Mouse (Mus musculus): ENCODE data around the gene Mis12. TPM values are rescaled to one million over a fixed set of nuclear protein-coding genes. Genes with fewer than 3 reads are reported as not detected.

Mis12 gene
- polyA plus RNA-seq, 1 experiment: 11.0 TPM

DNA sequence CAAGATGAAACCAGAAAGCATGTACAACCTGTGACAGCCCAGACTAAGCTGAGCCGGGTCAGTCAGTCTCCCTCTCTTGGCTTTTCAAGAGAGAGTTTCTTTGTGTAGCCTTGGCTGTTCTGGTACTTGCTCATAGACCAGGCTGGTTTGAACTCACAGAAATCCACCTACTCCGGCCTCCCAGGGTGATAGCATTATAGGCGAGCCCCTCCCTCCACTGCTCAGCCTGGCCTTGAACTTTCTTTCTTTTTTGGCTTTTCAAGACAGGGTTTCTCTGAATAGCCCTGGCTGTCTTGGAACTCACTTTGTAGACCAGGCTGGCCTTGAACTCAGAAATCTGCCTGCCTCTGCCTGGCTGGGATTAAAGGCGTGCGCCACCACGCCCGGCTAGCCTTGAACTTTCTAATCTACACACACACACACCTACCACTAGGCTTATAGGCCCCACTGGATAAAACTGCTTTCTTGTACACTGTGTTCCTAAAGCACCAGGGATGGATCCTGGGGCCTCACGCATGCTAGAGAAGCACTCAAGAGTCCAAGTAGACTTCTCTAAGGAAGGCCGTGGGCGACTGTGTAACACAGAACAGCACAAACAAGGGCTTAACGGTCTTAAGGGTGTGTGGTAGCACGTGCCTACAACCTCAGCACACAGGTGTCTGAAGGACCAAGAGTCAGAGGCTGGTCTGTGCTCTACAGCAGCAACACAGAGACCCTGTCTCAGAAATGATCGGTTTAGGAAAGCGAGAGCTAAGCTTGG is 38.5 kb upstream of the Mis12 start:
- no peaks in the 10 kb centered on the region for H3K27me3 ChIP-seq (ENCODE audit: control insufficient read depth, insufficient read depth, insufficient read length)
- no peak overlapping the region for H3ac ChIP-seq (ENCODE audit: control insufficient read depth, insufficient read length)
- H3K4me3 ChIP-seq: peak overlapping the region; percentile 91
- H3K79me2 ChIP-seq (ENCODE audit: control insufficient read depth, insufficient read depth): peaks cover 31% of the 10 kb centered on the region
- H3K4me2 ChIP-seq (ENCODE audit: low read depth): peak overlapping the region; percentile 78
- H3K36me3 ChIP-seq (ENCODE audit: control insufficient read depth, insufficient read depth): peaks cover 60% of the 10 kb centered on the region
- TF ChIP-seq CEBPB (IDR thresholded peaks at IDR 0.05; ENCODE audit: insufficient read depth, poor library complexity, severe bottlenecking): no peak
- TF ChIP-seq POLR2A (IDR thresholded peaks at IDR 0.05; ENCODE audit: insufficient read length, low read depth): no peak
- TF ChIP-seq POLR2AphosphoS2 (IDR thresholded peaks at IDR 0.05; ENCODE audit: insufficient read length, low read depth): no peak

DNA sequence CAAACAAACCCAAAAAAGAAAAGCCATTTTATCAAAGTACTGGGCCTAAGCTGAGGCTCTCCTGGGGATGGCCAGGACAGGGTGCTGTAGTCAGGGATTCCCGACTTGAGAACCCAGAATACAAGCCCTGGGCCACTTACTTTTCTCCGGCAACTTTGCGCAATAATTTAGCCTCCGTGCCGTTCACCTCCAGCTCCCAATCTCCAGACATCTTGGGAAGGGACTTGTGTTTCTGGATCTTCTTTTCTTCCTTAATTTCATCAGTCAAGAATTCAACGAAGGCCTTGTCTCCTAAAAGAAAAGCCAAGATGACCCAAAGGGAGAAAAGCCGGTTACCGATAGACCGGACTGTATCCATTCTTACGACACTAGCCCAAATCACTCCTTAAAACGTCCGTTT is 37.4 kb upstream of the Mis12 start:
- Histone ChIP-seq H3K36me3 (ENCODE audit: control insufficient read depth, insufficient read depth) (peaks cover 62% of the 10 kb centered on the region), H3ac (ENCODE audit: control insufficient read depth, insufficient read length) (peak overlapping the region; percentile 73), H3K79me2 (ENCODE audit: control insufficient read depth, insufficient read depth) (peaks cover 31% of the 10 kb centered on the region), H3K27me3 (ENCODE audit: control insufficient read depth, insufficient read depth, insufficient read length) (no peaks in the 10 kb centered on the region), H3K4me3 (peak overlapping the region; percentile 91), H3K4me2 (ENCODE audit: low read depth) (peak overlapping the region; percentile 78)
- no peak for TF ChIP-seq MYOD1 (IDR thresholded peaks at IDR 0.05; ENCODE audit: control insufficient read depth in 1 of 3, insufficient read length in 2 of 3, low read depth in 2 of 3)
- peak; percentile 67; the same call in 1 of the 2 replicates for TF ChIP-seq CEBPB (IDR thresholded peaks at IDR 0.05; ENCODE audit: insufficient read depth, poor library complexity, severe bottlenecking)

DNA sequence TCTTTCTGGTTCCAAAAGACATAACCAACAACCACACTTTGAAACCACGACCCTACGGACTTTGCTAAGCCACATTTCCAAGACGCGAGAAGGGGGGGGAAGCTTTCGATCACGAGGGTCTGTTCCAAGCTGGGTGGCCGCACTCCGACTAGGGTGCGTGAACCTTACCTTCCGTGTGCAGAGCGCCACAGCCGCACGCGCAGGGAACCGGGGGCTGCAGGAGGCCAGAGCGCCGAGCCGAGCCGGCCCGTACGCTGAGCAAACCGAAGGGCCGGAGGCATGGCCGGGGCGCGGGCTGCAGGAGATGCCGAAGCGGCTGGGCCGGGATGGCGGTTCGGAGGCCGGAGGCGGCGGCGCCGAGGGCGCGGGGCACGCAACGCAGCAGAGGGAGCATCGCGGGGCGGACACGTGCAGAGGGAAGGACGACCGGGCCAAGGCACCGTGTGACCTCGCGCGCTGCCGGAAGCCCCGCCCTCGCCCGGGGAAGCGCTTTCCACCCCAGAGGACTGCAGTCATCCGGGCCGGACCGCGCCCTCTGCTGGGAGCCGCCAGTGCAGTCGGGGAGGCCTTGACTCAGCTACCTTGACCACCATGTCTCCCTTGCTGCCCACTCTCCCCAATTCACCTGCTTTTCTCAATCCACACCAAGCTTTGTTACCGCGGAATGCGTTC is 36.7 kb upstream of the Mis12 start, which contains the start of gene C1qbp:
TSS of gene C1qbp (minus strand) at position 470 of the 672 bp plus-strand sequence.
- H3K4me2 ChIP-seq (ENCODE audit: low read depth): peak within 1 kb of the TSS; percentile 78
- H3K27me3 ChIP-seq (ENCODE audit: control insufficient read depth, insufficient read depth, insufficient read length): no peaks in the 10 kb centered on the region
- no peak for TF ChIP-seq TCF3 (IDR thresholded peaks at IDR 0.05; ENCODE audit: insufficient read length, low read depth)
- TF ChIP-seq REST (IDR thresholded peaks at IDR 0.05; ENCODE audit: insufficient read depth, insufficient read length): peak; percentile 64
- TF ChIP-seq POLR2A (IDR thresholded peaks at IDR 0.05; ENCODE audit: insufficient read length, low read depth): peak; percentile 95
- peak in 2 of 3 experiments; percentile 11 to 15 for TF ChIP-seq MYOG (IDR thresholded peaks at IDR 0.05; ENCODE audit: control insufficient read depth in 1 of 3, insufficient read depth in 1 of 3, insufficient read length in 2 of 3, low read depth in 2 of 3)
- no peak for TF ChIP-seq E2F4 (IDR thresholded peaks at IDR 0.05; ENCODE audit: insufficient read depth)
- TF ChIP-seq POLR2AphosphoS2 (IDR thresholded peaks at IDR 0.05; ENCODE audit: insufficient read length, low read depth): peak; percentile 98
- peak; percentile 58 for TF ChIP-seq USF1 (IDR thresholded peaks at IDR 0.05; ENCODE audit: low read depth)
- peak; percentile 75 for TF ChIP-seq SRF (IDR thresholded peaks at IDR 0.05; ENCODE audit: control insufficient read depth, insufficient read length, low read depth)
- peak in 1 of 3 experiments; percentile 16 for TF ChIP-seq MYOD1 (IDR thresholded peaks at IDR 0.05; ENCODE audit: control insufficient read depth in 1 of 3, insufficient read length in 2 of 3, low read depth in 2 of 3)
- TF ChIP-seq MAX (IDR thresholded peaks at IDR 0.05; ENCODE audit: low read depth): peak; percentile 50
- H3K79me2 ChIP-seq (ENCODE audit: control insufficient read depth, insufficient read depth): peaks cover 31% of the 10 kb centered on the region
- H3K36me3 ChIP-seq (ENCODE audit: control insufficient read depth, insufficient read depth): peaks cover 61% of the 10 kb centered on the region
- H3ac ChIP-seq (ENCODE audit: control insufficient read depth, insufficient read length): peak within 1 kb of the TSS; percentile 73
- H3K4me3 ChIP-seq: peak within 1 kb of the TSS; percentile 91

DNA sequence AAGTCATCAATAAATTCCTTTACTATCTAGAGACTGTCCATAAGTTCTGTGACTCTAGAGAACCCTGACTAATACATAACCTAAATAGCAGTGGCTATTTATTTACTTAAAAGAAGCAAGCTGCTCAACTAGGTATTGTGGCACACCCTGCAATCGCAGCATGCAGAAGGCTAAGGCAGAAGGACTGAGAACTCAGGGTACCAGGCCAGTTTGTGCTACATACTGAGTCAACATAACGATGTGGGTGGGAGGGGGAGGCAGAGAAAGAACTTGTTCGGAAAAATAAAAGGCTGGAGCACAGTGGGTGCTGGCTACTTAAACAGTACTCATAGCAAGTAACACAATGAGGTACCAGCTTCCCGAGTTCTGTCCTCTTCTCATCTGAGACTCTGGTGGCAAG is 18.2 kb upstream of the Mis12 start:
- no peak overlapping the region for H3ac ChIP-seq (ENCODE audit: control insufficient read depth, insufficient read length)
- no peak for TF ChIP-seq MYOD1 (IDR thresholded peaks at IDR 0.05; ENCODE audit: control insufficient read depth in 1 of 3, insufficient read length in 2 of 3, low read depth in 2 of 3)
- TF ChIP-seq E2F4 (IDR thresholded peaks at IDR 0.05; ENCODE audit: insufficient read depth): no peak
- no peak for TF ChIP-seq TCF12 (IDR thresholded peaks at IDR 0.05; ENCODE audit: insufficient read depth, poor library complexity, severe bottlenecking)
- TF ChIP-seq POLR2AphosphoS2 (IDR thresholded peaks at IDR 0.05; ENCODE audit: insufficient read length, low read depth): no peak
- no peak for TF ChIP-seq MAX (IDR thresholded peaks at IDR 0.05; ENCODE audit: low read depth)
- no peak for TF ChIP-seq REST (IDR thresholded peaks at IDR 0.05; ENCODE audit: insufficient read depth, insufficient read length)
- no peak for TF ChIP-seq POLR2A (IDR thresholded peaks at IDR 0.05; ENCODE audit: insufficient read length, low read depth)
- no peak for TF ChIP-seq USF1 (IDR thresholded peaks at IDR 0.05; ENCODE audit: low read depth)
- no peaks in the 10 kb centered on the region for H3K27me3 ChIP-seq (ENCODE audit: control insufficient read depth, insufficient read depth, insufficient read length)

DNA sequence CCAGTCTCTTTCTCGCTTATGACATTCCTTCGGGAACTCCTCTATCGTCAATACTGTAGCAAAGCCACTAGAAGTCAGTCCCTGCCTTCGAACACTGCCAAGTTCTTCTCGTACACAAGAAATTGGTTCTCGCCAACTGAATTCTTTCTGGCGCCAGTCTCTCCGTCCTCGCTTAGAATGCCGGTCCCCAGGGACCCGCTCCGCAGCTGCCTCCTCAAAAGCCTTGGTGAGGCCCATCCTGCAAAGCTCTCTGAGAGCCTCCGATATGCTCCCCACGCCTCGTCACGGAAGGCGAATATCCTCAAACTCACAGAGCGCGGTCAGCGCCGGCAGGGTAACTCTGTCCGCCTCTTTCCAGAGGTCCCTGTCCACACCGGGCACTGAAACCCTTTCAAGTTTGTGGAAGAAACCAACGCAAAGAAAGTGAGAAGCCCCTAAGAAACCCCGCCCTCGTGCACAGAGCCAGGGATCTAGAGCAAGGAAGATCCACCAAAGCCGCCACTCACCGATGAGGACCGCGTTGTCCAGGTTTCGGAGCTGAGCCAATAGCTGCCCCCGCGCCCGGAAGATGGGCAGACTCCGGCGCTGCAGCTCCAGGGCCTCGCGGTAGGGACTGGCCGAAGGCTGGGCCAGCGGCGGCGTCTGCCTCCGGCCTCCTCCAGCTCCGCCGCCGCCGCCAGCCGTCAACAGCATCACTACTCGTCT is 15.6 kb upstream of the Mis12 start:
- Histone ChIP-seq H3K27me3 (ENCODE audit: control insufficient read depth, insufficient read depth, insufficient read length) (no peaks in the 10 kb centered on the region), H3K4me3 (peak overlapping the region; percentile 68), H3ac (ENCODE audit: control insufficient read depth, insufficient read length) (peak overlapping the region; percentile 54), H3K4me2 (ENCODE audit: low read depth) (peak overlapping the region; percentile 91), H3K79me2 (ENCODE audit: control insufficient read depth, insufficient read depth) (peaks cover 33% of the 10 kb centered on the region), H3K36me3 (ENCODE audit: control insufficient read depth, insufficient read depth) (peaks cover 13% of the 10 kb centered on the region)
- TF ChIP-seq USF1 (IDR thresholded peaks at IDR 0.05; ENCODE audit: low read depth) (no peak), MYOG (IDR thresholded peaks at IDR 0.05; ENCODE audit: control insufficient read depth in 1 of 3, insufficient read depth in 1 of 3, insufficient read length in 2 of 3, low read depth in 2 of 3) (no peak), REST (IDR thresholded peaks at IDR 0.05; ENCODE audit: insufficient read depth, insufficient read length) (no peak), TCF12 (IDR thresholded peaks at IDR 0.05; ENCODE audit: insufficient read depth, poor library complexity, severe bottlenecking) (no peak), E2F4 (IDR thresholded peaks at IDR 0.05; ENCODE audit: insufficient read depth) (no peak), MYOD1 (IDR thresholded peaks at IDR 0.05; ENCODE audit: control insufficient read depth in 1 of 3, insufficient read length in 2 of 3, low read depth in 2 of 3) (no peak), MAX (IDR thresholded peaks at IDR 0.05; ENCODE audit: low read depth) (no peak), POLR2AphosphoS2 (IDR thresholded peaks at IDR 0.05; ENCODE audit: insufficient read length, low read depth) (no peak), POLR2A (IDR thresholded peaks at IDR 0.05; ENCODE audit: insufficient read length, low read depth) (no peak), SRF (IDR thresholded peaks at IDR 0.05; ENCODE audit: control insufficient read depth, insufficient read length, low read depth) (no peak)

More for the DNA sequence above, 18.2 kb upstream of the Mis12 start:
- H3K4me2 ChIP-seq (ENCODE audit: low read depth): no peak overlapping the region
- no peak overlapping the region for H3K4me3 ChIP-seq
- H3K36me3 ChIP-seq (ENCODE audit: control insufficient read depth, insufficient read depth): peaks cover 29% of the 10 kb centered on the region
- H3K79me2 ChIP-seq (ENCODE audit: control insufficient read depth, insufficient read depth): peaks cover 37% of the 10 kb centered on the region
